Mouse (Mus musculus) heart, embryonic 11.5 days (tissue): Measurements from ENCODE around the gene Shh. TPM values are rescaled to one million over a fixed set of nuclear protein-coding genes. Genes with fewer than 3 reads are reported as not detected.
A peak's percentile ranks its signal among the peaks of the same experiment; 100 is the strongest.

Source experiments
- ATAC-seq: fragments of 200-750 bp; cut with Nextera tagmentation; replicated peaks from 2 replicates; pipeline ENCODE4 v1.8.0; 2017; ENCODE audit warnings: moderate library complexity; ENCODE audit not compliant: insufficient number of reproducible peaks, low FRiP score, low TSS enrichment
- H3K27ac ChIP-seq: fragments of 300-500 bp; sonication (generic); 2 replicates; pipeline ENCODE4 v1.5.1; 2014; ENCODE audit warnings: mild to moderate bottlenecking, low read depth, low read length
- H3K27me3 ChIP-seq: fragments of 300-500 bp; sonication (generic); 2 replicates; pipeline ENCODE4 v1.6.1; 2014; ENCODE audit warnings: mild to moderate bottlenecking, low read length, mixed read lengths; ENCODE audit not compliant: control insufficient read depth, insufficient read depth
- H3K36me3 ChIP-seq: fragments of 300-500 bp; sonication (generic); 2 replicates; pipeline ENCODE4 v1.6.1; 2014; ENCODE audit warnings: mild to moderate bottlenecking, low read length, moderate library complexity, mixed read lengths; ENCODE audit not compliant: control insufficient read depth, insufficient read depth
- H3K4me1 ChIP-seq: fragments of 300-500 bp; sonication (generic); 2 replicates; pipeline ENCODE4 v1.6.1; 2014; ENCODE audit warnings: low read length; ENCODE audit not compliant: control insufficient read depth, insufficient read depth
- H3K4me2 ChIP-seq: fragments of 300-500 bp; sonication (generic); 2 replicates; pipeline ENCODE4 v1.6.1; 2014; ENCODE audit warnings: mild to moderate bottlenecking, moderate library complexity
- H3K4me3 ChIP-seq: fragments of 300-500 bp; sonication (generic); 2 replicates; pipeline ENCODE4 v1.5.1; 2014; ENCODE audit warnings: low read depth, low read length
- H3K9ac ChIP-seq: fragments of 300-500 bp; sonication (generic); 2 replicates; pipeline ENCODE4 v1.6.1; 2014; ENCODE audit warnings: mild to moderate bottlenecking, low read depth, low read length, moderate library complexity
- H3K9me3 ChIP-seq: fragments of 300-500 bp; sonication (generic); replicated peaks from 2 replicates; pipeline ENCODE4 v1.6.1; 2016; ENCODE audit warnings: low read length; ENCODE audit not compliant: control insufficient read depth
- WGBS: fragments of 180-500 bp; shearing (Covaris S2); extraction: QIAGEN DNeasy Blood & Tissue Kit; methylation state at CpG from one replicate; pipeline ENCODE4 v1.1.7; 2014; ENCODE audit not compliant: insufficient replicate concordance; 5-methylcytosine and 5-hydroxymethylcytosine counted together
- polyA plus RNA-seq: library from polyadenylated mRNA; unstranded; fragments of >200 nt; fragmentation: Nextera tagmentation; extraction: Ambion mirVana; gene quantifications from 2 replicates; pipeline ENCODE4 v1.2.1, GENCODE M21; 2014

Shh gene
- polyA plus RNA-seq, 1 experiment from 2014 or later, result 0.10 TPM

DNA sequence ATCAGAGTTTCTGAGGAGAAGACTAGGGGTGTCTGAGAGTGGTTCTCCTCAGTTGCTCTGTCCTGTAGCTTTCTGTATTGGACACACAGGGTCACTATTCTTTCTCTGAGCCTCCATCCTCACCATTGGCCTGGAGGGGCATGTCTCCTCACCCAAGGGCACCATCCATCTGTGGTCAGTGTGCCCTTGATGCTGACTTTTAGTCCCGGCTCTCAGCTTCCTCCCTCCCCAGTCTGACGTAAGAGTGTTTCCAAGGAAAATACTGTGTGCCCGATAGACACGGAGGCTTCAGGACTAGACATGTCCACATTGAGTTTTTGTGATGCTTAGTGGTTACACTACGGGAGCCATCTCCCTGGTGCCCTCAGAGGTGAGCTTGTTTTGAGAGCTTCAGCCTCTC lies 6.5 kb upstream of the Shh start:
- ATAC-seq, result no peak
- H3K27me3 ChIP-seq, result peaks cover 22% of the 10 kb centered on the region
- H3K4me1 ChIP-seq, result no peaks in the 10 kb centered on the region
- 81% methylated on average over 5 of the region's 5 CpGs for WGBS
- no peak overlapping the region for H3K4me2 ChIP-seq
- H3K4me3 ChIP-seq, result no peak overlapping the region
- H3K9me3 ChIP-seq, result no peaks in the 10 kb centered on the region
- H3K36me3 ChIP-seq, result no peaks in the 10 kb centered on the region
- H3K27ac ChIP-seq, result no peak overlapping the region
- H3K9ac ChIP-seq, result no peak overlapping the region

DNA sequence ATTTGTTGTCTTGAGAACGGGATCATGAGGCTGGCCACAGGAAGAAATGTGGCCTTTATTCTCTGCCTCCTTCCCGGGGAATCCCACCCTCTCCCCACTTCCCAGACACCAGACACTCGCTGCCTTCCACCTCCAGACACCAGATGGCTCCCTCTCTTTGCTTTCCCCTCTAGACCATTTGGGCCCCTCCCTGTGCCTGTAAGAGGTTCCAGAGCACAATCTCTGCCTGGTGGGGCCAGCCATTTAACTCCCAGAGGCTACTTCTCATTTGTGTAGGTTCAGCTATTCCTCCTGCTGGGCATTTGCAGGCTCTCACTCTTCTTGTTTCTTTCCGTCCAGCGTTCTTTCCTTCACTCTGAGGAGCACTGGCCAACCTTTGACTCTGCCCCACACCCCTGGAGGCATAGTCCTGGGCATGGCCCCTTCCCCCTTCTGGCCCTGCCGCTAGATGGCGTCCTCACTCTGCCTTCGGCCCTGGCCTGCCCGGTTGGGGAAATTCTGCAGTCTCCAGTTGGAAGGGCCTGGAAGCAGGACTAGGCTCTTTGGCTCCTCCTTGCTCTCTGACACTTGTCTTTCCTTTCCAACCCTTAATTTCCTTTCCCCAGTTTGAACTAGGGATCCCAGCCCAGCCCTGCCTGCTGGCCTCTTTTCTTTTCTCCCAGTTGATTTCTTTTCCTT lies 2.6 kb upstream of the Shh start:
- H3K9ac ChIP-seq, result no peak overlapping the region
- 8% methylated on average over 9 of the region's 9 CpGs for WGBS
- H3K4me1 ChIP-seq, result peaks cover 3% of the 10 kb centered on the region; the same call in 1 of the 2 replicates
- no peak overlapping the region for H3K4me2 ChIP-seq
- H3K36me3 ChIP-seq, result no peaks in the 10 kb centered on the region
- peaks cover 59% of the 10 kb centered on the region for H3K27me3 ChIP-seq
- no peak overlapping the region for H3K4me3 ChIP-seq
- ATAC-seq, result 0 out of 2 replicates have a peak, but pooled peaks have one; percentile 27
- no peak overlapping the region for H3K27ac ChIP-seq
- no peaks in the 10 kb centered on the region for H3K9me3 ChIP-seq

DNA sequence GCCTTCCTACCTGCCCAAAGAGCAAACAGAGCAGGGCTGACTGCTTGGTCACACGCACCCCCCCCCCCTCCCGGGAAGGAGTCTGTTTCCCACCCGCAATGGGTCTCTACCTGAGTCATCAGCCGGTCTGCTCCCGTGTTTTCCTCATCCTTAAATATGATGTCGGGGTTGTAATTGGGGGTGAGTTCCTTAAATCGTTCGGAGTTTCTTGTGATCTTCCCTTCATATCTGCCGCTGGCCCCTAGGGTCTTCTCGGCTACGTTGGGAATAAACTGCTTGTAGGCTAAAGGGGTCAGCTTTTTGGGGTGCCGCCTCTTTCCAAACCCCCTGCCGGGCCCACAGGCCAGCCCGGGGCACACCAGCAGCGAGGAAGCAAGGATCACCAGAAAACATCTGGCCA lies 705 bp downstream of the Shh start:
- Histone ChIP-seq H3K27ac (no peak overlapping the region), H3K4me1 (peaks cover 7% of the 10 kb centered on the region; the same call in 1 of the 2 replicates), H3K9ac (no peak overlapping the region), H3K36me3 (no peaks in the 10 kb centered on the region), H3K4me3 (peak overlapping the region; percentile 28), H3K4me2 (peak overlapping the region; percentile 60), H3K27me3 (peaks cover 88% of the 10 kb centered on the region), H3K9me3 (no peaks in the 10 kb centered on the region)
- WGBS, result under 1% methylated on average over 15 of the region's 15 CpGs
- ATAC-seq, result no peak

DNA sequence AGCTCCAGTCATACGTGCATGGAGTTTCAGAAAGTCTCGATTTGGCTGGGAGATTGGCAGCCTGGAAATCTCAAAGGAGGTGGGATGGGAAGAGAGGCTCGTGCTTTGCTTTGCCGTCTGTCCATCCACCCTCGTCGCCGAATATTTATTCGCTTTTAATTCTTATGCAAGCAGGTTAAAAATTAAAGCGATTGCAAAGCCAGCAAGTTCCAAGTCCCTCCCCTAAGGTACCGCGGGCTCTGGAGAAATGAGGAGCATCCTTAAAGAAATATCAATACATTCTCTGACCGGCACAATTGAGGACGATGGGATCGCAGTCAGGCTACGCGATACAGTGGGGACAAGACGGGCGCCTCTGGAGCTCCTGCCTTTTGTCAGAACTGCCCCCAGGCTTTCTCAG lies 1.5 kb downstream of the Shh start:
- Histone ChIP-seq H3K36me3 (no peaks in the 10 kb centered on the region), H3K27ac (no peak overlapping the region), H3K4me1 (peaks cover 7% of the 10 kb centered on the region; the same call in 1 of the 2 replicates), H3K9ac (no peak overlapping the region), H3K27me3 (peaks cover 91% of the 10 kb centered on the region), H3K9me3 (no peaks in the 10 kb centered on the region), H3K4me3 (peak overlapping the region; percentile 58), H3K4me2 (peak overlapping the region; percentile 87)
- WGBS, result 1% methylated on average over 18 of the region's 18 CpGs
- no peak for ATAC-seq

DNA sequence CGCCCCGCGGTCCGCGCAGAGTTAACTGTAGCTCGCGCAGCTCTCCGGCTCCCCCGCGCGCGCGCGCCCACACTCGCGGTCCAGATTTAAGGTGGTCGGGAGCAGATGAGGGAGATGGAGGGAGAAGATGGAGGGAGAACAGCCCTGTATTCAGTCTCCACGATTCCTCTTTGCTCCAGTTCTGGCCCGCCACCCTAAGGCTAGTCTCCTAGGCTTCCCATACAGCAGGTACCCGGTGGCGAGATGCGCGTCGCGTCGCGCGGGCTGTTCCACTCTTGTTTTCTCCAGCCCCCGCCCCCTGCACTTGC lies 2.0 kb downstream of the Shh start:
- peaks cover 7% of the 10 kb centered on the region; the same call in 1 of the 2 replicates for H3K4me1 ChIP-seq
- no peak overlapping the region for H3K9ac ChIP-seq
- no peaks in the 10 kb centered on the region for H3K36me3 ChIP-seq
- H3K27ac ChIP-seq, result no peak overlapping the region
- peaks cover 96% of the 10 kb centered on the region for H3K27me3 ChIP-seq
- H3K4me2 ChIP-seq, result peak overlapping the region; percentile 87
- WGBS, result under 1% methylated on average over 27 of the region's 29 CpGs
- peak overlapping the region; percentile 58 for H3K4me3 ChIP-seq
- ATAC-seq, result no peak
- no peaks in the 10 kb centered on the region for H3K9me3 ChIP-seq

DNA sequence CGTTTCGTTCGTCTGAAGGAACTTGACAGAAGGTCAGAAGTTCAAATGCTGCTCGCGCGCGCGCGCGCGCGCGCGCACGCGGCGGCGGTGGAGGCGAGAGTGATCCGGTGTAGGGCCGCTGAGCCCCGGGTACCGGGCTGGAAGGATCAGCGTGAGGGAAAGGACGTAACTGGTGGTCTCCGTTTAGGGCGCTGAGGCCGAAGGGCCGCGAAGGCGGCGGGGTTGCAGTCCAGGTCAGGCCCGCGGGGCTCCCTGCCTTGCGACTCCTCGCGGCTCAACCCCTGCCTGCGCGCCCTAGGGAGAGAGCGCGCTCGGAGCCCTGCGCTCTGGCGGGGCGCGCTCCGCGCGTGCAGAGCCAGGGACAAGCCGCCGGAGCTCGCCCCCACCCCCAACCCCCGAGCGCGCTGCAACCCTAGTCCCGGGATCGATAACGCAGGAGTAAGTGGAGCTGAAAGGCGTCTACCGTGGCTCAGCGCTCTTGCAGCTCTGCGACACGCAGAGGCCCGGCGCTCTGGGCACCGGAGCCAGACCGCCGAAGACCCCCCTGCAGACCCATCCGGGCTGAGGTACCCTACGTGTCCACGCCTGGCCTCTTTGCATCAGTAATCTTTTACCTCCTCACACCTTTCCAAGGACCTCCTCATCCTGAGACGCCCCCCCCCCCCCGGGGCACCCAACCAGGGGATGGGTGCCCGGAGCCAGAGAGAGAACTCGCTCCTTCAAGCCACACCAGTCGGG lies 2.5 kb downstream of the Shh start:
- H3K4me3 ChIP-seq, result peak overlapping the region; percentile 58
- H3K4me2 ChIP-seq, result peak overlapping the region; percentile 87
- no peaks in the 10 kb centered on the region for H3K9me3 ChIP-seq
- 0 out of 2 replicates have a peak, but pooled peaks have one; percentile 23 for ATAC-seq
- H3K9ac ChIP-seq, result no peak overlapping the region
- no peak overlapping the region for H3K27ac ChIP-seq
- H3K4me1 ChIP-seq, result peaks cover 7% of the 10 kb centered on the region; the same call in 1 of the 2 replicates
- H3K27me3 ChIP-seq, result peaks cover 97% of the 10 kb centered on the region
- under 1% methylated on average over 75 of the region's 76 CpGs for WGBS
- H3K36me3 ChIP-seq, result no peaks in the 10 kb centered on the region

DNA sequence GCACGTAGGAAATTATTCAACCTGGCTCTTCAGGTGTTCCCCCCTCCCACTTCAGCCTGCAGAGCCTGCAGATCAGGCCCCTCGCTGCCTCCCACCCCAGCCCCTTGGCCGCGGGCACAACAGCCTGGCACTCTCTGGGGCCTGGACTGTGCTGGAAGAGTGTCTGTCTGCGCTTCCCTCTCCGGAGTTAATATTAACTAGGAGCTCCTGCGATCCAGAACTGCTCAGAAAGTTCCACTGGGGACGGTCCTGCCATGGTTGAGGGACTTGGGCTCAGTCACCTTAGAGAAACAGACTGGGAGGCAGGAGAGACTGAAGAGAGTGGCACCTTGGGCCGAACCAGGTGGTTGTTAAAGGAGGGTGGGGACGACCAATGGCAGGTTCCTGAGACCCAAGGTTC lies 3.4 kb downstream of the Shh start:
- WGBS, result 5% methylated on average over 10 of the region's 10 CpGs
- no peak overlapping the region for H3K4me3 ChIP-seq
- H3K9ac ChIP-seq, result no peak overlapping the region
- peaks cover 10% of the 10 kb centered on the region; the same call in 1 of the 2 replicates for H3K4me1 ChIP-seq
- peaks cover 97% of the 10 kb centered on the region for H3K27me3 ChIP-seq
- ATAC-seq, result no peak
- H3K36me3 ChIP-seq, result no peaks in the 10 kb centered on the region
- H3K9me3 ChIP-seq, result no peaks in the 10 kb centered on the region
- H3K4me2 ChIP-seq, result peak overlapping the region; percentile 87
- H3K27ac ChIP-seq, result no peak overlapping the region

DNA sequence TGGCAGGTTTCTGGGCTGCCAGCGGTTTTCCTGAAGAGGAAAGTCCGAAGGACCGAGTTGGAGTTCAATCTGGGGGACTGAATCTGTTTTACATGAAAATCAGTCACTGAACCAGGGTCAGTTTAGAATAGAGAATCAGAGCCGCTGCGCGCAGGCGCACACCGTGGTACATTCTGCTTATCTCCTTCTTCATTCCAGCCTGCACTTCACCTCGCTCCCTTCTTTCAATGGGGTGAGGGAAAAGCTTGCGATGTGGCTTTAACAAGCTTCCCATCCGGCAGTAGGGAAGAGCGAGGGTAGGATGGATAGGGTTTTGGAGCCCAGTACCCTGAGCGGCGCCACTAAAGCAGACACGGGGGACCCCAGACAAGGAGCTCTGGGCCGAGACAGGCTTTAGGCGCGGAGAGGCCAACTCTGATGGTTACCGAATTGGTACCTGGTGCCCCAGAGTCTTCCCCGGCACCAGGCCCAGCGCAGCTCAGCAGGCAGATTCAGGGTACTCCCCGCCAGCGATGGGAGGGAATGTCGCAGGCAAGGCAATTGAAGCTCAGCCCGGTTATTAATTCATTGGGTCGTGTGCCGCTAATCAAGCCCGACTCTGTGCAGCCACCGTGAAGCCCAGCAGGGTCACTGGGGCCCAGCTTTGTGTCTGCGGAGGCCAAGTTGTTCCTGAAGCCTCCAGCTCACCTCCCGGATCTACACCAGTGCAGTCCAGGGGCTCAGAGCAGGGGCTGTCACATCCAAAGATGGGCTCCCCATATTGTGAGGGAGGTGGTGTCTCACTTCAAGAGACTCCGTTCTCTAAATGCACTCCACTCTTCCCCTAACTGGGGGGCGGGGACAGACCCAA lies 4.1 kb downstream of the Shh start:
- H3K4me2 ChIP-seq, result peak overlapping the region; percentile 19
- no peak for ATAC-seq
- peaks cover 97% of the 10 kb centered on the region for H3K27me3 ChIP-seq
- H3K4me1 ChIP-seq, result peaks cover 14% of the 10 kb centered on the region
- H3K4me3 ChIP-seq, result 0 out of 2 replicates have a peak overlapping the region, but pooled peaks have one; percentile 9
- no peaks in the 10 kb centered on the region for H3K9me3 ChIP-seq
- H3K9ac ChIP-seq, result no peak overlapping the region
- H3K27ac ChIP-seq, result no peak overlapping the region
- no peaks in the 10 kb centered on the region for H3K36me3 ChIP-seq
- 2% methylated on average over 33 of the region's 33 CpGs for WGBS
